Mouse (Mus musculus): ENCODE results near the gene Mapre3.
A peak's percentile ranks its signal among the peaks of the same experiment; 100 is the strongest.
"Not testable (repeated sequence)": the region's sequence is repeated elsewhere in the genome, so short reads cannot be mapped to it uniquely, and the experiment has no call there.

Gene Mapre3

DNA sequence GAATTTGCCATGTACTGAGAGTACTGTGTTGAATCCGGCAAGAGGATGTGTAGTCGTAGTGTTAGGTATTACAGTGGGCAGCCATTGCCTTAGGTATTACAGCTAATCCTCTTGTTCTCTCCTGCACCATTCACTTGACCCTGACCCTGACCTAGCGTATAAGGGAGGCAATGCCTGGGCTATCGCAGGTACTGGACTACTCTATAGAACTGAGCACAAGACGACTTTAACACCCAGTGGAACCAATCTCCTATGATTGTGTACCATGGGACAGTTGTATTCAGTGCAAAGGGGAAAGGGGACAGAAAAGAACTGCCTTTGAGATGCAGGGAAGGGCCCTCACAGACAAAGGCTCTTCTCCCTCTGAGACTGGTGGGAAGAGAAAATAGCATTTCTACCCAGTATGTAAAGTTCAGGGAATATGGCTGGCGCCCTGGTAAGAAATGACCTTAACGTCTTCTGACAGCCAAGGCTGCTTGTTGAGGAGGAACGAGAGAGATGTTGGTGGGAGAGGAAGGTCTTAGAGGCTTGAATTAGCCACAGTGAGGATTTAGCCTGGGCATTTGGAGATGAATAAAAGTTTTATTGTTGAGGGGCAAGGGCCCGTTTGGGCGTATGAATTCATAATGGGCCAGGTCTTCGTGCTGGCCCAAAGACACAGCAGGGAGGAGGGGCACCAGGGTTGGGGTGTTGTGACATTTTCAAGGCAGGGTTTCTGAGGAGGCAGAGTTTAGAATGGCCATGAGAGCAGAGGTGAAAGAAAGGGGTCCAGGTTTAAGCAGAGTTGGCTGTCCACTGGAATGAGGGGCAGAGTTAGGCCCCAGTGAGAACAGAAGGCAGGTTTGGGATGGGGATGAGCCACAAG is 9.9 kb downstream of the Mapre3 start:
- no peak for DNase-seq

DNA sequence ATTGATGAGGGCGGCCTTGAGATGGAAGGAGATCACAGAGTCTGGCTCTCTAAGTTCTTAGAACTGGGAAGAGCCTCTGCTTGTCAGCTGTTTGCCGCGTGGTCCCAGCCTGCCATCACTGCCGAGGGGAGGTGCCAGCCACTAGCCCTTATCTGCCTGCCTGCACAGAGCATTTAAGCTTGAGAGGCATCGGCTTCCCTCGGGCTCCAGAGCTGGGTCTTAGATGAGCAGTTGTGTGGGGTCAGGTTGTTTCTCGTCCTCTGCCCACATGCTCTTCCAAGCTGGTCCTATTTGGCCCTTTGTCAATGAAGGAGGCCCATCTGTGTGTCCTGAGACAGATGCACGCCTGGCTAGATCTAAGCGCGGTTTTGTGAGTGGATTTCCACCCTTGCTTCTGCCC is 10.7 kb downstream of the Mapre3 start:
- no peak for DNase-seq

DNA sequence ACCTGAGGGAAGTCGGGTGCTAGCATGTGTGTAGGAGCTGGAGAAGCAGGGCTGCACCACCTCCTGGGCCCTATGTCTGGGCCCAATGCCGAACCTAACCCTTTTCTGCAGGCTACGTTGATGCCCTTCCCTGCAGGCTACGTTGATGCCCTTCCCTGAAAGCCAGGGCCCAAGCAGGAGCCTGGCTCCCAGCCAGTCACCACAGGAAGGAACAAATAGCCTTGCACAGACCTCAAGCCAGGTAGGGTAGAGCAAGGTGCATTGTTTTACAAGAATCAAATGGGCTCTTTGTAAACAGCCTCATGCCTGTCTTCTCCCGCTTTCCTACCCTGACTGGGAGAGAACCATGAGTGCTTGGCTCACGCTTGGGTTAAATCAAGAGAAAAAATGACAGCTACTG is 11.4 kb downstream of the Mapre3 start:
- DNase-seq: no peak

DNA sequence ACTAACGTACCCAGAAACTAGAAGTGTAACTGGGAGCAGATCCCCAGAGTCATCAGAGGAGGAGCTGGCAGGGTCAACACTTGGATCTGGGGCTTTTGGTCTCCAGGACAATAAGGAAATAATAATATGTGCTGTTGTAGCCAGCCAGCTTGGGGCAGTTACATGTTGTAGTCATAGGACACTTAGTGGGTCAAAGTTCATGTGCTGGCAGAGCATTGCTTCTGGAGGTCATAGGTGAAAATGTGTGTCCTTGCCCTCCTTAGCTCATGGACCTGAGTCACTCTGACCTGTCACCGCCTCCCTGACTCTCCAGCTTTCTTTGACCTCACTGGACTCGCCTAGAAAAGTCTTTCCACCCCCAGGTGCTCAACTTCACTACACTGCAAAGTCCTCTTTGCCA is 19.0 kb downstream of the Mapre3 start:
- no peak for DNase-seq

DNA sequence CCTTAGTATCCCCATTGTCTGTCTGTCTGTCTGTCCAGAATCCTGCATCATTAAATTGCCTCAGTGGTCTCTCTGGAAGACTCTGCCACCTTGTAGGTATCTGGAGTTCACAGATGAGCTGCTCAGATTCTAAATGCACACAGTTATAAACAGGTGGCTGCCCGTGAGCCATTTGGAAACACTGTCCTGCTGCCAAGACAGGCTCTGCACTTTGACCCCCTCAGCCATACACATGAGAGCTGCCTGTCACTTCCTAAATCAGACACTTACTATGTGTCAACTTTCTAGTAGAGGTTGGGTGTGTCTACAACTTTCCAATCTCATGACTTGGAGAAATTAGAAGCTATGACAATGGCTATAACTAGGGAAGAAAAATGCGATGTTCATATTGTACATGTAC is 25.3 kb downstream of the Mapre3 start:
- DNase-seq: no peak

DNA sequence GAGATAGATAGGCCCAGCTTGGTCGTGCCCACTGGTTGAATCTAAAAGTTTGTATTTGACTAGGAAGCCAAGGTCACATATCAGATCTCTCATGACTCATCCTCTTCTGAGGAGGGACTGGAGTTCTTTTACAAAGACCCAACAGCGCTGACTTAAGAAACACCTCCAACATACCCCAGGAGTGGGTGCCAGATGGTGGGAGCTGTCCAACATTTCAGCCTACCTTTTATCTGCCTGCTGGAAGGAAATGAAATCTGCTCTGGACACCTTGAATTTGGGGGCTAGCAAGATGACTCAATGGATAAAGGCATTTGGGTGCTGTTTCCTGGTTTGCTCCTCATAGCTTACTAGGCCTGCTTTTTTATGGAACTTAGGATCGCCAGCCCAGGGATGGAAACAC is 27.5 kb downstream of the Mapre3 start:
- DNase-seq: no peak

DNA sequence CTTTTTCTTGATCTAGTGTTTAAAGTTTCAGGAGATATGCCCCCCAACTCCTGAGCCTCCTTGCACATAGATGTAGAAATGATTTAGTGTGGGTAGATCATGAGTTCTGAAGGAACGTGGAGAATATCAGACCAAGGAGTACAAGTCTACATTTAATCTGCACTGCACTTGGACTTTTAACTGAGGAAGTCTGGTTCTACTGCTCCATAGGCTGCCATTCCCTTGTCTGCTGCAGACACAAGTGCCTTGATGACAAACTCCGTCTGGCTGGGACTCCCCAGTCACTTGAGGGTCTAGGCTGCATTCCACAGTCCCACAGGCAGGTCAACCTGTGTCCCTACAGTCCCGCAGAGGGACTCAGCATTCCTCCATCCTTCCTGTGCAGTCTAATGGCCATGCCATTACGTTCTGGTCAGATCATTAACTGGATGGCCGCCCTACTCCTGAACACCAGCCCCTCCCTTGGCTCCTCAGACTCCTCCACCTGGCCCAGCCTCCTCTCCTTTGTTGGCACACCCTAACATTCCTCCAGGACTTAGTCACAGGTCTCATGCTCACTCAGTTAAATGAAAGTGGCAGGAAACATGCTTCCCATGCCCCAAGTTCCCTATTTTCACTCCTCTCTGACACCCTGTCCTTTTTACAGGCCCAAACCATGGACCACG is 35.6 kb downstream of the Mapre3 start:
- DNase-seq: no peak

DNA sequence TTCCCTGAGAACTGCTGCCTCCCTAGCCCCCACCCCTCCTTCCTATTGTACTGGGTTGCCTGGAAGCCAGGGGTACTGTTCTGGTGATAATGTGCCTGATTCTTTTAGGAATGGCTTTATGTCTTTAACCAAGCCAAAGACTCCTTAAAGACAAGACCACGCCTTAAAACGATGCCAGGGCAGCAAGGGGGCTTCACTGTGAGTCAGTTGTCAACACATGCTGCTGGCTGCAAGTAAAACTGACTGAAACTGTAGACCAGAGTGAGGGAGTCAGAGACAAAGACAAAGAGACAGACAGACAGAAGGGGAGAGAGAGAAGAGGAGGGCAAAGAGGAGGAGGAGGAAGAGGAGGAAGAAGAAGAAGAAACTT is 36.1 kb downstream of the Mapre3 start:
- DNase-seq: no peak

DNA sequence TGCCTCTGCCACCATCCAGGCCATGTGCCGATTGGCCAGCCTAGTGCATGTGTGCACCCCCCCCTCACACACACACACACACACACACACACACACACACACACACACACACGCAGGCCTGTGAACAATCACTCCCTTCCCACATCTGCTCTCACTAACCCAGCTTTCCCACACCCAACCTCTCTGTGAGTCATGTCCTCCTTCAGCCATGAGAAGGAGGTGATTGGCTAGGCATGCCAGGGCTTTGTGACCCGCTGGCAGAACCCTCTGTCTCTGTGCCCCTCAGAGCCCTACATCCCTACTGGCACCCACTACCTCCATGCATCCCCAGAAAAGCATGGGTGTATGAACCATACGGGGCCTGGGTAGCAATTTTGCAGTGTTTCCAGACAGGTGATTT is 39.1 kb downstream of the Mapre3 start:
- DNase-seq: no peak

DNA sequence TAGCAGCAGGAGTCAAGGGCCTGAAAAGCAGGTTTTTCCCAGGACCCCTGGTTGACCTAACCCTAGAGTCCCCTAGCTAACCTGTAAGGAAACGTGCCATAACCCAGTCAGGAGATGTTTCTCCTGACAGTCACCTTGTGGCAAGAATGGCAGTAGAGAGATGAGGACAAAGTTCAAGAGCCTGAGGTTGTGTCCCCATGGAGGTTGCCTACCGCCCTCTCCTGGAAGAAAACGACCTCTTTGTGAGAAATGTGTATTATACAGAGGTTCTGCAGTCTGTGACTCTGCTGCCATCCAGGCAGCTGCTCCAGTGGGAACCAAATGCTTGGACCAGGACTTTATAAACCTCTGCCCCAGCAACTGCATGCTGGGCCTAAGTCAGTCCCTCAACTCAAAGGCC is 41.2 kb downstream of the Mapre3 start:
- no peak for DNase-seq

DNA sequence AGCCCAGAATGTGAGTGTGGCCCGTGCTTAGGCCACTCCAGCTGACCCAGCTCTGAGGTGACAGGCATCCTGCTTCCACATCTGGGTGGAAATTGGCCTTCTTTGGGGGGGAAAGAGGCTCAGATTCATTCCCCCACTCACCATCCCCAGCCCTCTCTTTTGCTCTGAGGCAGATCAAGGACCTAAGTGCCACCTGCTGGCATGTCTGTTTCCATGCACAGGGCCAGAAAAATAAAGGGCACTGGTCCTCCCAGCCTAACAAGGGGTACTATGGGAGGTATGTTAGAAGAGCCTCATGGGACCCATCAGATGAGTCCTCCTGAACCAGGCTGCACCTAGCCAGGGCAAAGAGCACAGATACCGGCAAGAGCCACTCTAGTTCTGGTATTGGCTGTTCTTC is 41.7 kb downstream of the Mapre3 start:
- no peak for DNase-seq

DNA sequence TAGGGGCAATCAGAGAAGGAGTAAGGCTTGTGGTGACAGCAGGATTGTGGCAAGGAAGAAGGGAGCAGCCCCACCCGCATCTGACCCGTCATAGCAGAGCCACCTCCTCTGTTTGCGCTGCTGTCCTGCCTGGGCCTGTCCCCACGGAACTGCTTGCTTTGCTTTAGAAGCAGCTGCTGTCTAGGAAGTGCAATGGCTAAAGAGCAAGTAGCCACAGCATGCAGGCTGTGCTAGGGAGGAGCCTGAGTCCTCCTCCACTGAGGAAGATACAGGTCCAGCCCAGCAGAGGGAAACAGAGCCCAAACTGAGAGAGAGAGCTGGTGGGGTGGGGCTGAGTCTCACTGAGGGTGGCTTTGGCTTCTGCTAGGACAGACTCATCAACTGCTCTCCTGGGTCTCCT is 49.4 kb downstream of the Mapre3 start:
- peak; percentile 35 for DNase-seq

DNA sequence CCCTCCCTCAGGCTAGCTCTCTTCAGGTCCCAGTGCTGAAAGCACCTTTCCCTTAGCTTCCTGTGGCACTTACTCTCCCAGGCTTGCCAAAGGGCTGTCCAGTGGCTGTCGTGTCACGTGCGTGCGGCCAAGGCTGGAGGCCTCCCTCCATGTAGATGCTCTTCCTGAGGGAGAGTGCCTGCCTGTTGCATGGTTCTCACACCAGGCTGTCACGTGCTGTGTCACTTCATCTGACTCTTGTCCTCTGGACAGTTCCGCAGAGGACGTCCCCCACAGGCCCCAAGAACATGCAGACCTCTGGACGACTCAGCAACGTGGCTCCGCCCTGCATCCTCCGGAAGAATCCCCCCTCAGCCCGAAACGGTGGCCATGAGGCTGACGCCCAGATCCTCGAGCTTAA is 49.9 kb downstream of the Mapre3 start:
- DNase-seq: no peak

DNA sequence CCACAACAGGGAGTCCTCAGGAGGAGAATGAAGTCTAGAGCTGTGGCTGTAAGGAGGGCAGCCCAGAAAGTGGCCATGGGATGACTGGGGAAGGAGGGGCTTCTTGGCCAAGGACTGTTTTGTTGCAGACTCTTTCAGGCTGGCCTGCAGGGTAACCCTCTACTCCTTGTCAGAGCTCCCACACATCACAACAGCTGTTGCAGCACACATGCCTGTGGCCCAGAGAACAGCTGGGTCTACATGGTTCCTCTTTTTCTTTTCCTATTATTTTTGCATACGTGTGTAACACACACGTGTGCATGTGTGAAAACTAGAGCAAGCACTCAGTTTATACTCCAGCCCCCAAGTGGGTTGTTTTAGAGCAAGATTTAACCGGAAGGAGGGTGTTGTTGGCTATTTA is 52.4 kb downstream of the Mapre3 start:
- no peak for DNase-seq

DNA sequence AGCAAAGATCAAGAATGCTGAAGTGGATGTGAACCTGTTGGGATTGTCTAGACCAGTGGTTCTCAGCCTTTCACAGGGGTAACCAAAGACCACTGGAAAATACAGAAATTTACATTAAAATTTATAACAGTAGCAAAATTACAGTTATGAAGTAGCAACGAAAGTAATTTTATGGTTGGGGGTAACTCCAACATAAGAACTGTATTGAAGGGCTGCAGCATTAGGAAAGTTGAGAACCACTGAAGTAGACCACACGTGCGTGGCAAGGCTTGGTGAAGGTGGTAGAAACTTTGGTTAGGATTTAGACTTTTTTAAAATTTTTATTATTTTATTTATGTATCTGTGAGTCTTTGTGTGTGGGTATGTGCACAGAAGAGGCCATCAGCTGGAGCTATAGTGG is 53.3 kb downstream of the Mapre3 start, which contains the start of gene Tmem214:
Tmem214 (plus strand) TSS at position 301 of the 400 bp plus-strand sequence.
- no peak for DNase-seq

DNA sequence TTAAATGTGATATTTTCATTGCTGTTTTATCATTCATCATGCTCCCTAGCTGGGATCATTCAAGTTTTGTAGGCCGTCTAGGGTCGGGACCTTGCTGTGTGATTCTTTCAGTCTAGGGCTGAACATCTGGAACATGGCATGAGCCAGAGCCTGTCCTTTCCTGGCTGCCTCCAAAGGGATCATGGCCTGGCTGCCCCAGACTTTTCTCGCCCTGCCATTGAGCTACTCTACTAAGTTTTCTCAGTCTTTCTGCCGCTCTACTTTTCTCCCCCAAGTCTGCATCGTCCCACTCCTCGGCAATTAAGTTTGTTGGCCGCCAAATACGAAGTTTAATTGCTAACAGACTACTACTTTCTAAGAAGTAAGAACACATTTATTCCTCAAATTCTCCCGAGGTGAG is 54.5 kb downstream of the Mapre3 start:
- DNase-seq: peak; percentile 36

DNA sequence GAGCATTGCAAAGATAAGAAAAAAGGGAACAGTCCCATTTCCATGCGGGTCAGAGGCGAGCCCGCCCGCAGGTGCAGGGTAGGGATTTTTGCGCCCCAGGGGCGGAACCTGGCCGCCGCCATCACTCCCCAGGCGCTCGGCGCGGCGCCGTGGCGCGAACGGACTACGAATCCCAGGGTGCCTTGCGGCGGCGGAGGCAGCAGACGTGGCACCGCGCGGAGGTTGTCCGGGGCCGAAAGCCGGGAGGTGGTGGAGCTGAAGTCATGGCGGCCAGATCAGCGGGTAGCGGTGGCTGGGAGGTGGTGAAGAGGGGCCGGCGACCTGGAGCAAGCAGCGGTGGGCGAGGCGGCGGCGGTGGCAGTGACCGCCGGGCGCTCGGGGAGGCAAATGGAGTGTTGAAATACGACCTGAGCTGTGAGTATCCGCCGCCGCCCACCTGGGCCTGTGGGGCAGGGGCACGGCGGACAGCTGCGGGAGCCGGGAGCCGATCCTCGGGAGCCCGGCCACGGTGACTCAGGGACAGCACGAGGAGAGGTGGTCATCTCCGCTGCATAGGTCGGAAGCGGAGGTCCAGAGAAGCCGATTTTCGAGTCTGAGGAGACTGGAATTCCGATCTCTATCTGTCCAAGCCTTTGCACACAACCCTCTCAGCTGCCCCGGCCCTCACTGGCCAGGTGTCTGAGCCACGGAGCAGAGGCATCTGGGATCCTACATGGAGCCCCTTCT is 55.1 kb downstream of the Mapre3 start:
- peak; percentile 97 for DNase-seq

DNA sequence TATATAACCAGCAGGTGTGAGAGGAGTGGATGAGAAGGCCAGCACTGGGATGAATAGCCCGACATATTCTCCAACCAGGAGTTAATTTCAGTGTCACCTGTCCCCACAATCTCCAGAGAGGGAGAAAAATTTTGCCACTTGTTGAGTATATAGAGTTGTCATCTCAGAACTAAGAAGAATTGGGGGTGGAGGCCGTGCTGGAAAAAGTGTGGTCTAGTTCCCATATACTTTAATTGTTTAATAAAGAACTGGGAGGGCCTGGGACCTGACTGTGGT is 55.6 kb downstream of the Mapre3 start:
- DNase-seq: no peak

DNA sequence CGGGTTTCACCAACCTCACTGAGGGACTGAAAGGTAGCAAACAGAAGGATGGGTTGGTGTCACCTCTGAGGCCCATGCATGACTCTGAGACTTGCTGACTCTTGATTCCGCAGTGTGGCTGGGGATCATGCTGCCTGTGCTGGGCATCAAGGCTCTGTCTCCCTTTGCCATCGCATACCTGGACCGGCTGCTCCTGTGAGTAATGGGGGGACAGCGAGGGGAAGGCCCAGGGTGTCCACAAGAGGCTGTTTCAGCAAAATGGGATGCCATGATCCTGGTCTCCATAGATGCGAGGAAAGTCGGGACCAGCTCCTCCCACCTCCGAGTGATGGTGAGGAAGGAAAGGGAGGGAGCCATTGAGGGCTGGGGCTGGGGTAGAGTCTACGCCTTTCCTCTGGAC is 58.1 kb downstream of the Mapre3 start:
- DNase-seq: no peak

DNA sequence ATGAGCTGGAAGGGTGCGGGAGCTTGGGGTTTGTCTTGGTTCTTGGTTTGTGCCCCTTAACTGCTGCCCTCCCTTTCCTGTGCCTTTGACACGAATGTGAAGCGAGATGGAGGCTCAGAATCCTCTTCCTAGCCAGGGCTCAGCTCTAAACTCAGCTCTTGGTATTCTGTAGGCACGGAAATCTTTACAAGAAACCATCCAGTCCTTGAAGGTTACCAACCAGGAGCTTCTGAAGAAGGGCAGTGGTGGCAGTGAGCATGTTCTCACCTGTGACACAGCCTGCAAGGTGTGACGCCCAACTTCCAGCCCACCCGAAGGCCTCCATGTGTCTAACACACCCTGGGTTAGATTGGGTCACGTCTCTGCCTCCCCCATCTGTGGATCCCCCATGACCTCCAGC is 59.9 kb downstream of the Mapre3 start:
- DNase-seq: no peak

DNA sequence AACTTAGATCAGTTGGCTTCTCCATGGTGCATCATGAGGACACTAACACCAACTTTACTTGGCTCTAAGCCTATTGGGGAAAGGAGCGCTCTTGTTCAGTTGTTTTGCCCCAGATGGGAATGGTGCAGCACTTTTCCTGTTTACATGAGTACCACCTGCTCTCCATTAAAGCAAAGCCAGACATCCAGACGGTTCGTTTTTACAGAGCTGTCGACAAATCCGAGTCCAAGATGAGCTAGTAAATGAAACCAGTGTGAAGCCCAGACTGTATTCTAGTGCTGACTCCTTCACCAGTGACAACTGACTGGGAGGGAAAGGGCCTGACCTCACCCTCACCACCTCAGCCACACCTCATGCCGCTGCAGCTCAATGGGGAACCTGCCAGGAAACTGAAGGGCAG is 64.2 kb downstream of the Mapre3 start:
- DNase-seq: no peak

DNA sequence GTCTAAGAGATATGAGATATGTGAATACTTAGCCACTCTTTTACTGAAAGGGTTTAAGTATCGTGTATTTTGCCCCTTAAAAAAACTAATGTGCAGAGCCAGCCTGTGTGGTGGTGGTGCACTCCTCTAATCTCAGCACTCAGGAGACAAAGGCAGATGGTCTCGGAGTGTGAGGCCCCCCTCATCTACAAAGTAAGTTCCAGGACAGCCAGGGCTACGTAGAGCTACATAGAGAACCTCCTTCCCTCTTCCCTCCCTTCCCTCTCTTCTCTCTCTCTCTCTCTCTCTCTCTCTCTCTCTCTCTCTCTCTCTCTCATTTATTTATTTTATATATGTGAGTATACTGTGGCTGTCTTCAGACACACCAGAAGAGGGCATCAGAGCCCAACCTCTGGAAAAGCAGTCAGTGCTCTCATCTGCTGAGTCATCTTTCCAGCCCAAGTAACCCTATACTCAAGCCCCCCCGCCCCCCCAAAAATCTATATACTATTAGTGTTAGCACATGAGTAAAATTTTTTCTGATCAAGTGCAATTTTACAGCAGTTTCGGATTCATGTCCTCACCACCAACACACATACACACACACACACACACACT is 65.0 kb downstream of the Mapre3 start:
- no peak for DNase-seq

DNA sequence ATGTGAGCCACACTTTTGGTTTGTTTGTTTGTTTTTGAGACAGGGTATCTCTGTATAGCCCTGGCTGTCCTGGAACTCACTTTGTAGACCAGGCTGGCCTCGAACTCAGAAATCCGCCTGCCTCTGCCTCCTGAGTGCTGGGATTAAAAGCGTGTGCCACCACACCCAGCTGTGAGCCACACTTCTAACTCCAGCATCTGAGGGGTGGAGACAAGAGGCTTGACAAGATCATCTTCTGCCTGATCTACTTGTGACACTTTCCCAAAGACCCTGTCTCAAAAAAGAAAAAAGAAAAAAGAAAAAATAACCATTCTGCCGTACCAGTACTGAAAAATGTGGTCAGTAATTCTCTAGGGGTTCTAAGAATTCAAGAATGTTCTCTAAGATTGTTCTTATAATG is 67.4 kb downstream of the Mapre3 start:
- not testable (repeated sequence) for DNase-seq

DNA sequence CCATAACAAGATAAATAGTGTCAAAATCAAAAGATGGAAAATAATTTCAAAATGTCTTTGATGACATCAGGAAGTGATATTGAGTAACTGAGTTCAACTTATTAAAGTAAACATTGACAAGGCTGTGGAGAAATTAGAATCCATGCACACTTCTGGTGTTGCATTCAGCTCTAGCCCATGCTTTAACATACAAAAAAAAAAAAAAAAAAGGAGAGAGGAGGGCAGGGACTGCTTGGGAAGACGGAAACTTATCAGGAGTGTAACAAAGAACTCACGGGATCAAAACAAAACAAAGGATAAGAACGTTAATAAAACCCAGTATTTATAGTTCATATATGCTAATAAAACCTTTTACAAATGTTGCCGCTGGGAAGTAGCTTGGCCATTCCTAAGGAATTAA is 71.8 kb downstream of the Mapre3 start:
- DNase-seq: no peak

Data from thymus, postnatal 4 days (tissue).